Mouse (Mus musculus): ENCODE measurements around the gene Ilk.

Gene Ilk

DNA sequence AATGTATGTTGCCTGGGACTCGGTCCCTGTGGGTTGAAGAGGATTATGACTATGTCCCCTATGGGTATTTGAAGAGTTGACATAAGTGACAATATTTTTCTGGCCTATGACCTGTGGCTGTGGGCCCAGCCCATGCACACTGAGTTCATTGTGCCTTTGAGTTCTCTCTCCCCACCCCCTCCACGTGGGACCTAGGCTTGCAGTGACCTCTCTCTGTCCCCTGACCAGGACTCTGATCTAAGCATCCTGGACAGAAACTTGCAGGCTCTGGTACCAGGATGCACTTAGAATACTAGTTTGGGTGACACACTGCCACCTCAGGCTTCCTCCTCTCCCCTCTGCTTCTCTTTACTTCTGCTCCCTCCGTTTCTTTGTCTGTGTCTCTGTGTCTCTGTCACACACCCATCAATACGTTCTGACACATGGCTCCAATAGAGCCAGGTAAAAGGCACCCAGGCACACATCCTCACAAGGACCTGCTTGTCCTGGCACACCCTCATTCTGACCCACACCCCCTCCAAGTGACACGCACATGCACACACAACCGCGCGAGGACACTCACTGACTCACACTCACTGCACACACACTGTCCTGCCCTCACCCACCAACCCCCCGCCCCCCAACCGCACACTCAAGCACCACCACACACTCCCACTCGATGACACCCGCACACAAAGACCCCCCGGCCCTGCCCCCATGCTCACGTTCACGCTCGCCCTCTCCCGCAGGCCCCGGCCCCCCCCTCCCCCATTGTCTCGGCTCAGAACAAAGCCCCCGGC is 50.3 kb downstream of the Ilk start:
- DNase-seq: no peak

GRCm38 (mm10) chr7:105787285-105788140 is 51.1 kb downstream of the Ilk start, which contains the start of gene Dchs1:
Gene Dchs1, minus strand, starts transcription at chr7:105787654.
- peak; percentile 51 to 64 for DNase-seq

- DNase-seq: no peak
These were observed 54.8 kb downstream of the Ilk start for GRCm38 (mm10) chr7:105791147-105791546.

Data from lung, postnatal 4 days (tissue).